Mouse (Mus musculus): ENCODE results near the gene Rft1. TPM values are rescaled to one million over a fixed set of nuclear protein-coding genes. Genes with fewer than 3 reads are reported as not detected.
"Not testable (repeated sequence)": the region's sequence is repeated elsewhere in the genome, so short reads cannot be mapped to it uniquely, and the experiment has no call there.

Rft1 gene
- polyA plus RNA-seq, 1 experiment = 8.1 TPM

DNA sequence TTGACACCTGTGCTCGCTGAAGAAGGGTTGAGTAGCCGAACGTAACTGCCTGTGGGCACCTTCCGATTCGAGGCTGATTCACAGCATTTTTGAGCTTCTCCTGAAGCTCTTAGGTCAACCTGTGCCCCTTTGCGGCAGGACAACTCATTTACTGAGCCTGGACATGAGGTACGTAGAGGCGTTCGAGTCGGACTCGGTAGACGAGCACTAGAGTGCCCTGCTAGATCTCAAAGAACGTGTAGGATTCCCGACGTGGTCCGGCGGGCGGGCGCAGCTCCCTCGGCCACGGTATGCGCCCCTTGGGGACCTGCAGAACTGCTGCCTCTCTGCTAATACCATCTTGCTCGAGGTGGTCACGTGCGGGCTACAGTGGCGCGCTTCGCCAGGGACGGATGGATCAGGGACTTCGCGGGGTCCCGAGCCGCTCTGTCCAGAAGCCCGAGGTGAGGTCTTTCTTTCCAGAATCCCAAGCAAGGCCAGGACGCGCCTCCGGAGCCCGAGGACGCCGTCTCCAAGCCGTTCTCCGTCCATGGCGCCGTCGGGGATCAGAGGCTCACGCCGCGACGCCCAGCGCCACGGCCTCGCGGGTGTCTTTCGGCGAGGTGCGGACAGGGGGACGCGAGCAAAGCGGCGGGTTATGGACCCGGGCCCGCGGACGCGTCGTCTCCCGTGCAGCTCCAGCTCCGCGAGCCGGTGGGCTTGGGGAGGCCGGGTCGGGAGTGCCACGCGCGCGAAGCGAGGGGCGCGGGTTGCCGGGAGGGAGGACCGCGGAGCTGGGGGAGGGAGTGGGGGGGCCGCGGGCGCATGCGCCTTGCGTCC, 60.8 kb downstream of the Rft1 start, which contains the start of gene Sfmbt1:
TSS of gene Sfmbt1 (plus strand) at position 51 of the 819 bp plus-strand sequence.
- H3K27ac ChIP-seq (ENCODE audit: control insufficient read depth, insufficient read depth, low read depth, low read length) = peak within 1 kb of the TSS; percentile 89
- peak within 1 kb of the TSS; percentile 86 for H3K4me3 ChIP-seq (ENCODE audit: control insufficient read depth, low read depth, low read length)
- TF ChIP-seq POLR2A (IDR thresholded peaks at IDR 0.05; ENCODE audit: control insufficient read depth, low read depth, low read length) (no peak), CTCF (IDR thresholded peaks at IDR 0.05; ENCODE audit: control insufficient read depth, insufficient read depth, insufficient replicate concordance, low read depth, low read length) (no peak)
- H3K4me1 ChIP-seq (ENCODE audit: control insufficient read depth, insufficient read depth, low read length) = peaks cover 7% of the 10 kb centered on the region
- H3K27me3 ChIP-seq (ENCODE audit: control insufficient read depth, insufficient read depth, low read length) = no peaks in the 10 kb centered on the region
- no peaks in the 10 kb centered on the region for H3K36me3 ChIP-seq (ENCODE audit: control insufficient read depth, insufficient read depth, low read length)

DNA sequence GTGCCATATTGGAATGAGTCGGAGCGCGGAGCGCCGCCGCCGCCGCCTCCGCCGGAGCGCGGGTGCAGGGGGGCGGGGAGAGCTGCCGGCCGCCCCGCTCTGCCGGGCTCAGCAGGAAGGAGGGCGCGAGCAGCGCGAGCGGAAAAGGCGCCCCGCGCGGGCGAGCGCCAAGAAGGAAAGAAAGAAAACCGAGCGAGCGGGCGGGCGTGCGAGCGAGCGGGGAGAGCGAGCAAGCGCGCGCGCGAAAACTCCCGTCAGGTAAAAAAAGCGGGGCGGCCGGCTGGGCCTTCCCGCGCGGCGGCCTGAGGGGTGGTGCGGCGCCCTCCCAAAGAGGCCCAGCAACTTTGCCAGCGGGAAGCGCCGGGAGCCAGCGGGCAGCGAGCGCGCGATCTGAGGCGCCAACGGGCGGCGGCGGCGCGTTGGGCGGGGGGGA, 61.5 kb downstream of the Rft1 start:
- Histone ChIP-seq H3K36me3 (ENCODE audit: control insufficient read depth, insufficient read depth, low read length) (no peaks in the 10 kb centered on the region), H3K27me3 (ENCODE audit: control insufficient read depth, insufficient read depth, low read length) (no peaks in the 10 kb centered on the region), H3K4me3 (ENCODE audit: control insufficient read depth, low read depth, low read length) (peak overlapping the region; percentile 86), H3K27ac (ENCODE audit: control insufficient read depth, insufficient read depth, low read depth, low read length) (peak overlapping the region; percentile 85), H3K4me1 (ENCODE audit: control insufficient read depth, insufficient read depth, low read length) (peaks cover 7% of the 10 kb centered on the region)
- TF ChIP-seq POLR2A (IDR thresholded peaks at IDR 0.05; ENCODE audit: control insufficient read depth, low read depth, low read length) = no peak; the same call in none of the 2 replicates
- no peak for TF ChIP-seq CTCF (IDR thresholded peaks at IDR 0.05; ENCODE audit: control insufficient read depth, insufficient read depth, insufficient replicate concordance, low read depth, low read length)

DNA sequence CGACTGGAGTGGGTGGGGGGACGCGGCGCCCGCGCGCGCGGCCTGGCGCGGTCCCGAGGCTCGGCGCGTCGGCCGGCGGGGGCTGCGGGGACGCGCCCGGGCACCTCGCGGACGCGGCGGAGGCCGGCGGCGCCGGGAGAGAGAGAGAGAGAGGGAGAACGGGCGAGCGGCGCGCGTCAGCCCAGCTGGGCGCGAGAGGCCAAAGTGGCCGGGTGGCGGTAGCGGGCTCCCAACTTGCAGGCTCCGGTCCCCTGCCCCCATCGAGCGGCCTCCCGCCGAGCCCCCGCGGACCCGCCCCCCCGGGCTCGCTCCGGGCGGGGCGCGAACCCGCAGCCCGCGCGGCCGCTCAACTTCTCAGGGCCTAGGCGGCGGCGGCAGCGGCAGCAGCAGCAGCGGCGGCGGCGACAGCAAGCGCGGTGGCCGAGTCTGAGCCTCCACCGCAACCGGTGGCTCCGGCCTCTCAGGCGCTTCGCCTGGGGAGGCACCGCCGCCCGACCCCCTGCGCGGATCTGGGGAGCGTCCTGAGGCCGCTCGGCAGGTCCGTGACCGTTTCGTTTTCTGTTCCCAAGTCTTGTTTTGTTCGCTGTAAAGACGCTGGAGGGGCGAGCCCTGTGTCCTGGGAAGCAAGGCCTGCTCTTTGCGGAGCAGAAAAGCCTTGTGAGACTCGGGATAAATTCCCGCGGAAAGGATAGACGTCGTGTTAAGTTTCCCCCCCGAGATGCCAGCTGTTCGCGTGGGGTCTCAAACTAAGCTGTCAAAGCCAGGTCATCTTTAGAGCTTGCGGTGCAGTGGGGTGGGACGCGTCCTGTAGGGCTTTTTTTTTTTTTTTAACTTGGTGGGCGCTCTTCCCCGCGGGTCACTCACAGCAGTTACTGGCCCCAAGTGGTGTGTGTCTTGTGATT, 62.1 kb downstream of the Rft1 start:
- Histone ChIP-seq H3K36me3 (ENCODE audit: control insufficient read depth, insufficient read depth, low read length) (no peaks in the 10 kb centered on the region), H3K27ac (ENCODE audit: control insufficient read depth, insufficient read depth, low read depth, low read length) (peak overlapping the region; percentile 85), H3K27me3 (ENCODE audit: control insufficient read depth, insufficient read depth, low read length) (no peaks in the 10 kb centered on the region), H3K4me1 (ENCODE audit: control insufficient read depth, insufficient read depth, low read length) (peaks cover 7% of the 10 kb centered on the region), H3K4me3 (ENCODE audit: control insufficient read depth, low read depth, low read length) (peak overlapping the region; percentile 86)
- no peak for TF ChIP-seq POLR2A (IDR thresholded peaks at IDR 0.05; ENCODE audit: control insufficient read depth, low read depth, low read length)
- TF ChIP-seq CTCF (IDR thresholded peaks at IDR 0.05; ENCODE audit: control insufficient read depth, insufficient read depth, insufficient replicate concordance, low read depth, low read length) = no peak

DNA sequence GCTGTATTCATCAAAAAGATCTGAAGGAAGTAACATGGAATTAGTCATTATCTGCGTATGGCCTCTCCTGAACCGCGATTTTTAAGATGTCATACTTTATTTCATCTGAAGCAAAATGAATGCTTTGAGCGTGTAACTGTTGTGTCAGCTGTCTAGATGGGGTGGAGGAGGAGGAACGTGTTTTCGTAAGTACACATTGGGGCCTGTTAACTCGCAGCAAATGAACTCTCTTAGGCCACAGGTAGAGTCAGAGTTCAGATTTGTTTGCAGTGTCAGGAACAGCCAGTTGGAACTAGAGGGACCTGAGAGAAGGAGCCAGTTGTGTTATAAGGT, 62.8 kb downstream of the Rft1 start:
- peaks cover 7% of the 10 kb centered on the region for H3K4me1 ChIP-seq (ENCODE audit: control insufficient read depth, insufficient read depth, low read length)
- TF ChIP-seq CTCF (IDR thresholded peaks at IDR 0.05; ENCODE audit: control insufficient read depth, insufficient read depth, insufficient replicate concordance, low read depth, low read length) (no peak), POLR2A (IDR thresholded peaks at IDR 0.05; ENCODE audit: control insufficient read depth, low read depth, low read length) (no peak)
- H3K4me3 ChIP-seq (ENCODE audit: control insufficient read depth, low read depth, low read length) = peak overlapping the region; percentile 86
- no peaks in the 10 kb centered on the region for H3K36me3 ChIP-seq (ENCODE audit: control insufficient read depth, insufficient read depth, low read length)
- peak overlapping the region; percentile 81 for H3K27ac ChIP-seq (ENCODE audit: control insufficient read depth, insufficient read depth, low read depth, low read length)
- no peaks in the 10 kb centered on the region for H3K27me3 ChIP-seq (ENCODE audit: control insufficient read depth, insufficient read depth, low read length)

DNA sequence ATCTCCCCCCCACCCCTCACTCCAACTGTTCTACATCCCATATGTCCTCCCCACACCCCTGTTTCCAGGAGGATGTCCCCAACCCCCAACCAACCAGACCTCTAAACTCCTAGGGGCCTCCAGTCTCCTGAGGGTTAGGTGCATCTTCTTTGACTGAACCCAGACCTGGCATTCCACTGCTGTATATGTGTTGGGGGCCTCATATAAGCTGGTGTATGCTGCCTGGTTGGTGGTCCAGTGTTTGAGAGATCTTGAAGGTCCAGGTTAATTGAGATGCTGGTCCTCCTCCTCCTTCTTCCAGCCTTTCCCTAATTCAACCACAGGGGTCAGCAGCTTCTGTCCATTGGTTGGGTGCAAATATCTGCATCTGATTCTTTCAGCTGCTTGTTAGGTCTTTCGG, 64.5 kb downstream of the Rft1 start:
- not testable (repeated sequence) for H3K36me3 ChIP-seq (ENCODE audit: control insufficient read depth, insufficient read depth, low read length); H3K27me3 ChIP-seq (ENCODE audit: control insufficient read depth, insufficient read depth, low read length); H3K4me1 ChIP-seq (ENCODE audit: control insufficient read depth, insufficient read depth, low read length); H3K4me3 ChIP-seq (ENCODE audit: control insufficient read depth, low read depth, low read length); H3K27ac ChIP-seq (ENCODE audit: control insufficient read depth, insufficient read depth, low read depth, low read length)

DNA sequence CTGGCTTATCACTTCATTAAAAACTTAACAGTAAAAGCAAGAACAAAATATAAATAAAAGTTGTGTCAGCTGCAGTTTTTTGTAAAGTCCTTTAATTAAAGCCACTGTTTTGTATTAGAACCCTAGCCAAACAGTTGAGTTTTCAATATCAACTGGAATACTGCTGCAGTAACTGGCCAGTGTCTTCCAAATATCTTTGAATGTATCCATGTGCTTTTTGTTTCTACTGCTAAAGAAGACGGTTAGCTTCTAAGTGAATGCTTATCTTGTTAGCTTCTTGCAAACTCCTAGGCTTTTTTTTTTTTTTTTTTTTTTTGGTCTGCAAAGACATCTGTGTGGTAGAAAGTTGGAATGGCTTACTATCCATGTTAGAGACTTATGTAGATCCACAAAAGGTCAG, 65.4 kb downstream of the Rft1 start:
- Histone ChIP-seq H3K4me1 (ENCODE audit: control insufficient read depth, insufficient read depth, low read length) (peaks cover 7% of the 10 kb centered on the region), H3K27me3 (ENCODE audit: control insufficient read depth, insufficient read depth, low read length) (no peaks in the 10 kb centered on the region), H3K4me3 (ENCODE audit: control insufficient read depth, low read depth, low read length) (no peak overlapping the region), H3K36me3 (ENCODE audit: control insufficient read depth, insufficient read depth, low read length) (no peaks in the 10 kb centered on the region), H3K27ac (ENCODE audit: control insufficient read depth, insufficient read depth, low read depth, low read length) (no peak overlapping the region)
- TF ChIP-seq CTCF (IDR thresholded peaks at IDR 0.05; ENCODE audit: control insufficient read depth, insufficient read depth, insufficient replicate concordance, low read depth, low read length) = no peak
- TF ChIP-seq POLR2A (IDR thresholded peaks at IDR 0.05; ENCODE audit: control insufficient read depth, low read depth, low read length) = no peak

DNA sequence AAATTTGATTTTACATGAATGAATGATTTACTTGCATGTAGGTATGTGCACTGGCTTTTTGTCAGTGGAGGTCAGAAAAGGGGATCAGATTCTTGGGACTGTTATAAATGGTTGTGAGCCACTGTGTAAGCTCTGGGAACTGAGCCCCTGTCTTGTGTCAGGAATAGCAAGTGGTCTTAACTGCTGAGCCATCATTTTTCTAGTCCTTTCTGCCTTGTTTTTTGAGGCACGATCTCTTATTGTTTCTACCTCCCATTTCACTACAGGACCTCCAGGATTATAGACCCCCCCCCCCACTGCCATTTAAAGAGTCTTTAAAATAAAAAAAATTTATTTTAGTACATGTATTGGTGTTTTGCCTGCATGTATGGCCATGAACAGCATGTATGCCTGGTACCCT, 67.7 kb downstream of the Rft1 start:
- Histone ChIP-seq H3K27ac (ENCODE audit: control insufficient read depth, insufficient read depth, low read depth, low read length) (no peak overlapping the region), H3K4me1 (ENCODE audit: control insufficient read depth, insufficient read depth, low read length) (peaks cover 2% of the 10 kb centered on the region; the same call in 1 of the 2 replicates), H3K4me3 (ENCODE audit: control insufficient read depth, low read depth, low read length) (no peak overlapping the region), H3K36me3 (ENCODE audit: control insufficient read depth, insufficient read depth, low read length) (no peaks in the 10 kb centered on the region), H3K27me3 (ENCODE audit: control insufficient read depth, insufficient read depth, low read length) (no peaks in the 10 kb centered on the region)
- no peak for TF ChIP-seq CTCF (IDR thresholded peaks at IDR 0.05; ENCODE audit: control insufficient read depth, insufficient read depth, insufficient replicate concordance, low read depth, low read length)
- TF ChIP-seq POLR2A (IDR thresholded peaks at IDR 0.05; ENCODE audit: control insufficient read depth, low read depth, low read length) = no peak
